Mouse (Mus musculus): ENCODE measurements around the gene Tpcn1.

GRCm38 (mm10) chr5:120560129-120560615, 28.3 kb downstream of the Tpcn1 start:
- no peak for TF ChIP-seq CTCF (IDR thresholded peaks at IDR 0.05; ENCODE audit: low read depth)
- no peak for TF ChIP-seq EP300 (IDR thresholded peaks at IDR 0.05; ENCODE audit: low read depth)
